Mouse (Mus musculus): Measurements from ENCODE around the gene Haus7. TPM values are rescaled to one million over a fixed set of nuclear protein-coding genes. Genes with fewer than 3 reads are reported as not detected.

Gene Haus7
- polyA plus RNA-seq, 1 experiment from 2014 or later = 95.0 TPM

GRCm38 (mm10) chrX:73474340-73475165 is 15.7 kb upstream of the Haus7 start:
- ATAC-seq (ENCODE audit: insufficient number of reproducible peaks, low FRiP score, low TSS enrichment, low read depth) (no peak), DNase-seq (ENCODE audit: low spot score) (no peak)
- no peak overlapping the region for H3K4me2 ChIP-seq (ENCODE audit: low read depth, severe bottlenecking)
- H3K9me3 ChIP-seq (ENCODE audit: control insufficient read depth, low read length) = no peaks in the 10 kb centered on the region
- H3K4me1 ChIP-seq (ENCODE audit: control insufficient read depth, insufficient read depth, low read length) = no peaks in the 10 kb centered on the region
- H3K27me3 ChIP-seq (ENCODE audit: control insufficient read depth, insufficient read depth, low read length) = peaks cover 9% of the 10 kb centered on the region
- no peaks in the 10 kb centered on the region for H3K36me3 ChIP-seq (ENCODE audit: control insufficient read depth, insufficient read depth, low read length)
- H3K27ac ChIP-seq (replicated peaks; ENCODE audit: low read depth, low read length) = 0 out of 2 replicates have a peak overlapping the region, but pooled peaks have one; percentile 26
- no peak overlapping the region for H3K9ac ChIP-seq (ENCODE audit: low read length)
- H3K4me3 ChIP-seq (ENCODE audit: low read depth, low read length) = no peak overlapping the region
- 51% methylated on average over 12 of the region's 12 CpGs for WGBS

- Histone ChIP-seq H3K4me3 (ENCODE audit: low read depth, low read length) (no peak overlapping the region), H3K9me3 (ENCODE audit: control insufficient read depth, low read length) (no peaks in the 10 kb centered on the region), H3K4me1 (ENCODE audit: control insufficient read depth, insufficient read depth, low read length) (peaks cover 7% of the 10 kb centered on the region; the same call in 1 of the 2 replicates), H3K36me3 (ENCODE audit: control insufficient read depth, insufficient read depth, low read length) (no peaks in the 10 kb centered on the region), H3K9ac (ENCODE audit: low read length) (no peak overlapping the region), H3K4me2 (ENCODE audit: low read depth, severe bottlenecking) (no peak overlapping the region), H3K27me3 (ENCODE audit: control insufficient read depth, insufficient read depth, low read length) (peaks cover 2% of the 10 kb centered on the region; the same call in 1 of the 2 replicates), H3K27ac (replicated peaks; ENCODE audit: low read depth, low read length) (no peak overlapping the region)
- 89% methylated on average over 3 of the region's 3 CpGs for WGBS
- ATAC-seq (ENCODE audit: insufficient number of reproducible peaks, low FRiP score, low TSS enrichment, low read depth) (no peak), DNase-seq (ENCODE audit: low spot score) (no peak)
Measured at GRCm38 (mm10) chrX:73471764-73472163, 12.9 kb upstream of the Haus7 start.

- Histone ChIP-seq H3K4me1 (ENCODE audit: control insufficient read depth, insufficient read depth, low read length) (peaks cover 7% of the 10 kb centered on the region; the same call in 1 of the 2 replicates), H3K4me2 (ENCODE audit: low read depth, severe bottlenecking) (no peak overlapping the region), H3K27ac (replicated peaks; ENCODE audit: low read depth, low read length) (peak overlapping the region; percentile 79), H3K9ac (ENCODE audit: low read length) (no peak overlapping the region), H3K9me3 (ENCODE audit: control insufficient read depth, low read length) (no peaks in the 10 kb centered on the region), H3K27me3 (ENCODE audit: control insufficient read depth, insufficient read depth, low read length) (peaks cover 2% of the 10 kb centered on the region; the same call in 1 of the 2 replicates), H3K36me3 (ENCODE audit: control insufficient read depth, insufficient read depth, low read length) (no peaks in the 10 kb centered on the region), H3K4me3 (ENCODE audit: low read depth, low read length) (no peak overlapping the region)
- ATAC-seq (ENCODE audit: insufficient number of reproducible peaks, low FRiP score, low TSS enrichment, low read depth) (no peak), DNase-seq (ENCODE audit: low spot score) (no peak)
- 71% methylated on average over 1 of the region's 1 CpGs for WGBS
Measured at GRCm38 (mm10) chrX:73468752-73469151, 9.9 kb upstream of the Haus7 start.

GRCm38 (mm10) chrX:73468330-73468729 is 9.5 kb upstream of the Haus7 start:
- Histone ChIP-seq H3K4me1 (ENCODE audit: control insufficient read depth, insufficient read depth, low read length) (peaks cover 7% of the 10 kb centered on the region; the same call in 1 of the 2 replicates), H3K4me2 (ENCODE audit: low read depth, severe bottlenecking) (no peak overlapping the region), H3K9ac (ENCODE audit: low read length) (no peak overlapping the region), H3K4me3 (ENCODE audit: low read depth, low read length) (no peak overlapping the region), H3K36me3 (ENCODE audit: control insufficient read depth, insufficient read depth, low read length) (no peaks in the 10 kb centered on the region), H3K27ac (replicated peaks; ENCODE audit: low read depth, low read length) (peak overlapping the region; percentile 79), H3K27me3 (ENCODE audit: control insufficient read depth, insufficient read depth, low read length) (no peaks in the 10 kb centered on the region; the same call in 1 of the 2 replicates), H3K9me3 (ENCODE audit: control insufficient read depth, low read length) (no peaks in the 10 kb centered on the region)
- ATAC-seq (ENCODE audit: insufficient number of reproducible peaks, low FRiP score, low TSS enrichment, low read depth) (no peak; the same call in 1 of the 2 replicates), DNase-seq (ENCODE audit: low spot score) (no peak)
- 82% methylated on average over 3 of the region's 3 CpGs for WGBS

GRCm38 (mm10) chrX:73467446-73468241 is 8.8 kb upstream of the Haus7 start:
- 45% methylated on average over 5 of the region's 5 CpGs for WGBS
- Histone ChIP-seq H3K27me3 (ENCODE audit: control insufficient read depth, insufficient read depth, low read length) (no peaks in the 10 kb centered on the region; the same call in 1 of the 2 replicates), H3K9me3 (ENCODE audit: control insufficient read depth, low read length) (no peaks in the 10 kb centered on the region), H3K27ac (replicated peaks; ENCODE audit: low read depth, low read length) (peak overlapping the region; percentile 79), H3K9ac (ENCODE audit: low read length) (no peak overlapping the region), H3K4me3 (ENCODE audit: low read depth, low read length) (no peak overlapping the region), H3K4me2 (ENCODE audit: low read depth, severe bottlenecking) (no peak overlapping the region), H3K4me1 (ENCODE audit: control insufficient read depth, insufficient read depth, low read length) (peaks cover 7% of the 10 kb centered on the region; the same call in 1 of the 2 replicates), H3K36me3 (ENCODE audit: control insufficient read depth, insufficient read depth, low read length) (no peaks in the 10 kb centered on the region)
- ATAC-seq (ENCODE audit: insufficient number of reproducible peaks, low FRiP score, low TSS enrichment, low read depth) (peak; percentile 89), DNase-seq (ENCODE audit: low spot score) (peak; percentile 80)

GRCm38 (mm10) chrX:73465483-73466186 is 6.8 kb upstream of the Haus7 start:
- no peaks in the 10 kb centered on the region; the same call in 1 of the 2 replicates for H3K27me3 ChIP-seq (ENCODE audit: control insufficient read depth, insufficient read depth, low read length)
- H3K9me3 ChIP-seq (ENCODE audit: control insufficient read depth, low read length) = no peaks in the 10 kb centered on the region
- H3K9ac ChIP-seq (ENCODE audit: low read length) = no peak overlapping the region
- WGBS = 69% methylated on average over 9 of the region's 9 CpGs
- H3K4me3 ChIP-seq (ENCODE audit: low read depth, low read length) = no peak overlapping the region
- peaks cover 7% of the 10 kb centered on the region; the same call in 1 of the 2 replicates for H3K4me1 ChIP-seq (ENCODE audit: control insufficient read depth, insufficient read depth, low read length)
- no peak overlapping the region for H3K4me2 ChIP-seq (ENCODE audit: low read depth, severe bottlenecking)
- no peaks in the 10 kb centered on the region for H3K36me3 ChIP-seq (ENCODE audit: control insufficient read depth, insufficient read depth, low read length)
- ATAC-seq (ENCODE audit: insufficient number of reproducible peaks, low FRiP score, low TSS enrichment, low read depth) (no peak), DNase-seq (ENCODE audit: low spot score) (no peak)
- H3K27ac ChIP-seq (replicated peaks; ENCODE audit: low read depth, low read length) = no peak overlapping the region

GRCm38 (mm10) chrX:73460792-73461191 is 1.9 kb upstream of the Haus7 start:
- H3K4me2 ChIP-seq (ENCODE audit: low read depth, severe bottlenecking) = no peak overlapping the region
- ATAC-seq (ENCODE audit: insufficient number of reproducible peaks, low FRiP score, low TSS enrichment, low read depth) (no peak), DNase-seq (ENCODE audit: low spot score) (no peak)
- H3K9me3 ChIP-seq (ENCODE audit: control insufficient read depth, low read length) = no peaks in the 10 kb centered on the region
- H3K27me3 ChIP-seq (ENCODE audit: control insufficient read depth, insufficient read depth, low read length) = no peaks in the 10 kb centered on the region
- no peak overlapping the region for H3K27ac ChIP-seq (replicated peaks; ENCODE audit: low read depth, low read length)
- H3K9ac ChIP-seq (ENCODE audit: low read length) = no peak overlapping the region
- H3K4me3 ChIP-seq (ENCODE audit: low read depth, low read length) = no peak overlapping the region
- no peaks in the 10 kb centered on the region for H3K36me3 ChIP-seq (ENCODE audit: control insufficient read depth, insufficient read depth, low read length)
- WGBS = 79% methylated on average over 4 of the region's 4 CpGs
- H3K4me1 ChIP-seq (ENCODE audit: control insufficient read depth, insufficient read depth, low read length) = no peaks in the 10 kb centered on the region

GRCm38 (mm10) chrX:73451949-73452348 is 6.9 kb downstream of the Haus7 start:
- Histone ChIP-seq H3K27ac (replicated peaks; ENCODE audit: low read depth, low read length) (no peak overlapping the region), H3K27me3 (ENCODE audit: control insufficient read depth, insufficient read depth, low read length) (peaks cover 2% of the 10 kb centered on the region; the same call in 1 of the 2 replicates), H3K36me3 (ENCODE audit: control insufficient read depth, insufficient read depth, low read length) (no peaks in the 10 kb centered on the region), H3K4me1 (ENCODE audit: control insufficient read depth, insufficient read depth, low read length) (no peaks in the 10 kb centered on the region), H3K9me3 (ENCODE audit: control insufficient read depth, low read length) (no peaks in the 10 kb centered on the region), H3K4me2 (ENCODE audit: low read depth, severe bottlenecking) (no peak overlapping the region), H3K9ac (ENCODE audit: low read length) (no peak overlapping the region), H3K4me3 (ENCODE audit: low read depth, low read length) (no peak overlapping the region)
- 23% methylated on average over 2 of the region's 2 CpGs for WGBS
- ATAC-seq (ENCODE audit: insufficient number of reproducible peaks, low FRiP score, low TSS enrichment, low read depth) = no peak
- DNase-seq (ENCODE audit: low spot score) = no peak
